Mouse (Mus musculus): ENCODE results near the gene Tmem219. TPM values are rescaled to one million over a fixed set of nuclear protein-coding genes. Genes with fewer than 3 reads are reported as not detected.
A peak's percentile ranks its signal among the peaks of the same experiment; 100 is the strongest.
"Not testable (repeated sequence)": the region's sequence is repeated elsewhere in the genome, so short reads cannot be mapped to it uniquely, and the experiment has no call there.

Gene Tmem219
- polyA plus RNA-seq, 1 experiment from 2014 or later: 18.6 TPM

DNA sequence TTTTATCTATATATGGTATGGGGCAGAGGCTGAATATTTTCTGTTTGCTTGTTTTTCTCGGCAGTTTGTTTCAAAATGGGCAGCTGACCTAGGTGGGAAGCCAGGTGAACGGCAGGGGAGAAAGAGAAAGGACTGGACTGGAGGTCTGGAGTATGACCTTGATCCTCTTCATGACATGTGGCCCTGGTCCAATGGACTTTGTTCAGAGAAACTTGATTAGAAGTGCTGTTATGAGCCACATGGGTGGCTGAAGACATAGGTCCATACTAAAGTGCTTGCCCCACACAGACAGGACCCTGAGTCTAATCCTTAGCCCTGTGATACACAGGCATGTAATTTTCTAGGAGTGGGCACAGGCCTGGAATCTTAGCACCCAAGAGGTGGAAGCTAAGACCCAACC is 1.2 kb downstream of the Tmem219 start:
- H3K27me3 ChIP-seq: no peaks in the 10 kb centered on the region
- H3K9me3 ChIP-seq: no peaks in the 10 kb centered on the region
- WGBS: 77% methylated on average over 2 of the region's 2 CpGs
- H3K4me3 ChIP-seq: no peak overlapping the region
- no peaks in the 10 kb centered on the region for H3K4me1 ChIP-seq
- H3K27ac ChIP-seq: no peak overlapping the region
- no peak for ATAC-seq (ENCODE audit: insufficient number of reproducible peaks, insufficient read depth, low FRiP score, low TSS enrichment)
- H3K9ac ChIP-seq: no peak overlapping the region
- H3K36me3 ChIP-seq: no peaks in the 10 kb centered on the region
- no peak overlapping the region for H3K4me2 ChIP-seq (replicated peaks)

DNA sequence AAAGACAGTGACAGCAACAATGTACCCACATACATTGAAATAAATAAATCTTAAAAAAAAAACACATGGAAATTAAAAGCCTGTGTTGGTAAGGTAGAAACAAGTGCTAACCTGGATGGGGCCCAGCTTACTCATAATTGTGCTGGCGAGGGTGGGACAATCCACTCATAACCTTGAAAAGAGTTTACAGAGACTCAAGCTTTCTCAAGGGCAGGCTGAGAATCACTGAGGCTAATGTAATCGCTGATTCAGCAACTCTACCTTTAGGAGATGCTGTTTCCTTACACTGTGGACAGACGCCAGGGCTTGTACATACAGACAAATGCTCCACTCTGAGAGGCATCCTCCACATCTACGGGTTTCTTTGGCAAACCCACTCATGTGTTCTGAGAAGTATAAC is 2.7 kb downstream of the Tmem219 start:
- 80% methylated on average over 4 of the region's 4 CpGs for WGBS
- Histone ChIP-seq H3K9me3 (no peaks in the 10 kb centered on the region), H3K27ac (no peak overlapping the region), H3K4me1 (no peaks in the 10 kb centered on the region), H3K4me3 (no peak overlapping the region), H3K9ac (no peak overlapping the region), H3K4me2 (replicated peaks) (no peak overlapping the region), H3K27me3 (no peaks in the 10 kb centered on the region), H3K36me3 (no peaks in the 10 kb centered on the region)
- no peak for ATAC-seq (ENCODE audit: insufficient number of reproducible peaks, insufficient read depth, low FRiP score, low TSS enrichment)

DNA sequence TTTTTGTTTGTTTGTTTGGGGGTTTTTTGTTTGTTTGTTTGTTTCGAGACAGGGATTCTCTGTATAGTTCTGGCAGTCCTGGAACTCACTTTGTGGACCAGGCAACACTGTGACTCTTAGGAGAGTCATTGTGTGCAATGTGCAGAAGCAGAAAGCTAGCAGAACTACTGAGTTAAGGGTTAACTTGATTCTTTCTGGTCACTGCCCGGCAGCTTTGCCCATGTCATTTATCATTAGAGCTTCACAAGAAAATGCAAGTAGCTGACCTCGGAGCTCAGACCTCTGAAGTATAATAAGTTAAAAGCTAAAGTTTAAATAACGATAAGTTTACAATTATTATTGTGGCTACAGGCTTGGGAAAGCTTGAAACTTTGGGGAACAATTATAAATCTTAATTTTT is 4.4 kb downstream of the Tmem219 start:
- H3K9me3 ChIP-seq; H3K4me2 ChIP-seq (replicated peaks); H3K27me3 ChIP-seq; H3K36me3 ChIP-seq; H3K4me1 ChIP-seq; H3K9ac ChIP-seq; ATAC-seq (ENCODE audit: insufficient number of reproducible peaks, insufficient read depth, low FRiP score, low TSS enrichment); H3K27ac ChIP-seq; H3K4me3 ChIP-seq: not testable (repeated sequence)
- WGBS: 37% methylated on average over 4 of the region's 4 CpGs

DNA sequence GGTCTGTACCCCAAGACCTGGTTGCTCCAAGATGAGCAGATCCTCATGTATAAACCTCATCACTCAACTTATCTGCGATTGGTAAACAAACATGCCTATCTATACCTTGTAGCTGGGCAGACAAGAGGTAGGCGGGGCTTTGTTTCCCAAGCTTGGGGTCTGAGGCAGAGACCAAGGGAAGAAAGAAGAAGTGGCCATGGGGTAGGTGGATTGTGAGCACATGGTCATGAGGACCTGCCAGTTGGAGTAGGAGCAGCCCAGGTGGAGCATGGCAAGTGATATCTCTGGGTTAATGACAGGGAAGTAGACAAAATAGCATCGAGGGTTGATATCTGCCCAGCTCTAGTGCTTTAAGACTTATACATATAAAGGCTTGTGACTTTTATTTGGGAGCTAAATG is 7.9 kb downstream of the Tmem219 start:
- WGBS: 89% methylated on average over 3 of the region's 3 CpGs
- H3K27me3 ChIP-seq: no peaks in the 10 kb centered on the region
- H3K4me3 ChIP-seq: no peak overlapping the region
- no peaks in the 10 kb centered on the region for H3K4me1 ChIP-seq
- H3K27ac ChIP-seq: no peak overlapping the region
- H3K36me3 ChIP-seq: no peaks in the 10 kb centered on the region
- H3K9me3 ChIP-seq: no peaks in the 10 kb centered on the region
- no peak overlapping the region for H3K4me2 ChIP-seq (replicated peaks)
- ATAC-seq (ENCODE audit: insufficient number of reproducible peaks, insufficient read depth, low FRiP score, low TSS enrichment): no peak
- no peak overlapping the region for H3K9ac ChIP-seq

DNA sequence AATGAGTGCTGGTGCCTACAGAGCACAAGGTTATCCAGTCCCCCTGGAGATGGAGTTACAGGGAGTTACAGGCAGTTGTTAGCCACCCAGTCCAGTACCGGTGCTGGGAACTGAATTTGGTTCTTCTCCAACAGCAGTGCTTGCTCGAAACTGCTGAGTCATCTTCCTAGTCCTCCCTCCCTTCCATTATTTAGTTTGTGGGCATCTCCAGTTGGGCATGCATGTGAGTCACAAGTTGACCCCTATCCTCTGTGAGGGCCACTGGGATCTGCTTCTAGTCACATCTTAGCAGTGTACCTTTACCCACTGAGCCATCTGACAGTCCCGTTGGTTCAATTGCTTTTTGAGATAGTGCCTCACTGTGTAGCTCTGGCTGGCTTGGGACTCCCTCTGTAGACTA is 17.1 kb downstream of the Tmem219 start:
- Histone ChIP-seq H3K4me1 (no peaks in the 10 kb centered on the region), H3K27me3 (no peaks in the 10 kb centered on the region), H3K4me3 (no peak overlapping the region), H3K9me3 (no peaks in the 10 kb centered on the region), H3K4me2 (replicated peaks) (no peak overlapping the region), H3K9ac (no peak overlapping the region), H3K36me3 (no peaks in the 10 kb centered on the region), H3K27ac (no peak overlapping the region)
- 70% methylated on average over 3 of the region's 3 CpGs for WGBS
- ATAC-seq (ENCODE audit: insufficient number of reproducible peaks, insufficient read depth, low FRiP score, low TSS enrichment): no peak

DNA sequence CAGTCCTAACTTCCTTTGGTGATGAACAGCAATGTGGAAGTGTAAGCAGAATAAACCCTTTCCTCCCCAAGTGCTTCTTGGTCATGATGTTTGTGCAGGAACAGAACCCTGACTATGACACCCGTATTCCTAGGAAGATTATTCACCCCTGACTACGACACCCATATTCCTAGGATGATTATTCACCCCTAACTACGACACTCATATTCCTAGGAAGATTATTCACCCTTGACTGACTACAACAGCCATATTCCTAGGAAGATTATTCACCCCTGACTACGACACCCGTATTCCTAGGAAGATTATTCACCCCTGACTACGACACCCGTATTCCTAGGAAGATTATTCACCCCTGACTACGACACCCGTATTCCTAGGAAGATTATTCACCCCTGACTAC is 22.9 kb downstream of the Tmem219 start:
- H3K9ac ChIP-seq; H3K4me3 ChIP-seq; H3K27me3 ChIP-seq; H3K36me3 ChIP-seq; H3K4me2 ChIP-seq (replicated peaks); H3K9me3 ChIP-seq; ATAC-seq (ENCODE audit: insufficient number of reproducible peaks, insufficient read depth, low FRiP score, low TSS enrichment); H3K27ac ChIP-seq; H3K4me1 ChIP-seq: not testable (repeated sequence)
- 94% methylated on average over 8 of the region's 9 CpGs for WGBS

DNA sequence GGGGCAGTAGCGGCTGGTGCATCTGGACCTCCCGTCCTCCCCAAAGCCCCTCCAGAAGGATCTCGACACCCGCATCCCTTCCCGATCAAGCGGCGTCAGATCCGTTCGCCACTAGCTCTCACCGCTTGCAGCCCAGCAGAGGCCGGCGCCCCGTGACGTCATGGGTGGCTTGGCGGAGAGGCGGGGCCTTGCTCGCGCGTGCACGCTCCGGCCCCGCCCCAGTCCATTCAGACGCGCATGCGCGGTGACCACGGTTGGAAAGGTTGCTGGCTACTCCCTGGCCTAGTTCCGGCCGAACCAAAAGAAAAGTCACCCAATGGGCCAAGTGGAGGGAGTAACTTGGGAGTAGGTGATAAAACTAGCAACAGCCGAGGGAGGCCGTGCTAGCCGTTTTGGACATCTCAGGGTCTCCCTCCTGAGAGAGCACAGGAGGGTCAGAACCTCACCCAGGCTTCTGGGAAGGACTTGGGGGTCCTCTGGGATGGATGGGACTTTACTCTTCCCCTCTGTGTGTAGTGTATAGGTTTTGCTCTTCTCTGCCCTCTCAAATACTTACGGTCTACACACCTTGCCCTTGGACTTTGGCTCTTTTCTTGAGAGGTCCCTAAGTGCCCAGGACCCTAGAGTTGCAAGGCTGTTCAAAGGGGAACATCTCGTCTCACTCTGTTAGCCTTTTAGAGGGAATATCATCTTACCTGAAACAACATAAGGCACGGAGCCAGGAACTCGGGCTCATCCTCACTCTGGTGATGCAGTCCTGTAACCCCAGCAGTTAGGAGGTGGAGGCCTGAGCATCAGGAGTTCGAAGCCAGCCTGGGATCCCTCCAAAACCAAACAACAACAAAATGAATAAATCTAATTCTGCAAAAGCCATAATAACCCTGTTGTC is 24.4 kb downstream of the Tmem219 start:
- Histone ChIP-seq H3K36me3 (no peaks in the 10 kb centered on the region), H3K4me3 (peak overlapping the region; percentile 59), H3K4me1 (peaks cover 6% of the 10 kb centered on the region), H3K9me3 (no peaks in the 10 kb centered on the region), H3K27me3 (no peaks in the 10 kb centered on the region), H3K27ac (peak overlapping the region; percentile 61; the same call in 1 of the 2 replicates), H3K4me2 (replicated peaks) (peak overlapping the region; percentile 77), H3K9ac (peak overlapping the region; percentile 69)
- WGBS: 13% methylated on average over 37 of the region's 37 CpGs
- ATAC-seq (ENCODE audit: insufficient number of reproducible peaks, insufficient read depth, low FRiP score, low TSS enrichment): peak; percentile 92

DNA sequence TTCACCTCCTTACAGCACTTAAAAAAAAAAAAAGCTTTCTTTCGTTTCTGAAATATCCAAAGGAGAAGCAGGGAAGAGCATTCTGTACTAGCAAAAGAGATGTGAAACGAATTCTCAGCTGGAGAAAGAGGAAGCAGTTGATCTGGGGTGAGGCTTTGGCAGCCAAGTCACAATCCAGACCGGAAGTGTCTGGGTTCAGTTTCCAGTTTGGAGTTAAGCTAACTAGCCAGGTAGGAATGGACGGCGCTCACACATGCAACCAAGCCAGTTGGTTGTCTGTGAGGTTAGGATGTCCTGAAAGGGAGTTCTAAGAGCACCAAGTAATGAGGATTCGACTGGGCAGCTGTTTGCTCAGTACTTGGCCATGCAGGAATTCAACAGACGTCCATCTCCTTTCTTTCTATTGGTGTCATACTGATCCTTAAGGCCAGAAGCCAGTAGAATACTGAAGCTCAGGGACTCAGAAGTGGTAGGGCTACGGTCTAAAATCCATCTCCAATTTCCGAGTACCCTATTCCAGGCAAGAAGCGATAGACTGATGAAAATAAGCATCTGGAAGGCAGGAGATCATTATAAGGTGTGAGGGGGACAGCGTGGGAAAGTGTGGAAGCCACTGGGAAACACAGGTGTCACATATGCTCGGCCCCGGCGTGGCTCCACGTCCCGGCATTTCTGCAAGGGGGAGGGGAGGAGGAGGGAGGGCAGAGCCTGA is 25.2 kb downstream of the Tmem219 start:
- H3K4me3 ChIP-seq: peak overlapping the region; percentile 59
- peaks cover 6% of the 10 kb centered on the region for H3K4me1 ChIP-seq
- no peaks in the 10 kb centered on the region for H3K9me3 ChIP-seq
- peak overlapping the region; percentile 61; the same call in 1 of the 2 replicates for H3K27ac ChIP-seq
- H3K36me3 ChIP-seq: no peaks in the 10 kb centered on the region
- H3K9ac ChIP-seq: peak overlapping the region; percentile 69
- 23% methylated on average over 16 of the region's 16 CpGs for WGBS
- no peaks in the 10 kb centered on the region for H3K27me3 ChIP-seq
- ATAC-seq (ENCODE audit: insufficient number of reproducible peaks, insufficient read depth, low FRiP score, low TSS enrichment): no peak
- peak overlapping the region; percentile 77 for H3K4me2 ChIP-seq (replicated peaks)

DNA sequence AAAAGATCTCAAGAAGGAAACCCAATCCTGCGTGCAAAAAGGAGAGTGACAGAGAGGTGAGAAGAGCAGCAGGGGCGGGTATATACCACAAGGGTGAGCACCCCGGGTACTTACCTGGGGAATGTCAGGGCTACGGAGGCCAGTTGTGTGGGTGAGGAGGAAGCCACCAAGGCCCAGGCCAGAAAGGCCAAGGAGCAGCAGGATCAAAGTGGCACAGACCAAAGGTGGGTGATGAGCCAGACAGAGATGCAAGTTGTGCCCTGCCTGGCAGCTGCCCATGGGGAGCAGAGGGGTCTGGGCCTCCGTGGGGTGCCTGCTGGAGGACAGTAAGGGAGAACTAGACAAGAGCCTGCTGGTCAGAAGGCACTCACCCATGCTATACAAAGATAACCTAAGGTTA is 25.8 kb downstream of the Tmem219 start:
- H3K9me3 ChIP-seq: no peaks in the 10 kb centered on the region
- H3K27ac ChIP-seq: no peak overlapping the region
- no peaks in the 10 kb centered on the region for H3K27me3 ChIP-seq
- WGBS: 87% methylated on average over 5 of the region's 5 CpGs
- ATAC-seq (ENCODE audit: insufficient number of reproducible peaks, insufficient read depth, low FRiP score, low TSS enrichment): no peak
- no peaks in the 10 kb centered on the region for H3K36me3 ChIP-seq
- no peak overlapping the region for H3K9ac ChIP-seq
- peaks cover 6% of the 10 kb centered on the region for H3K4me1 ChIP-seq
- no peak overlapping the region for H3K4me3 ChIP-seq
- no peak overlapping the region for H3K4me2 ChIP-seq (replicated peaks)

DNA sequence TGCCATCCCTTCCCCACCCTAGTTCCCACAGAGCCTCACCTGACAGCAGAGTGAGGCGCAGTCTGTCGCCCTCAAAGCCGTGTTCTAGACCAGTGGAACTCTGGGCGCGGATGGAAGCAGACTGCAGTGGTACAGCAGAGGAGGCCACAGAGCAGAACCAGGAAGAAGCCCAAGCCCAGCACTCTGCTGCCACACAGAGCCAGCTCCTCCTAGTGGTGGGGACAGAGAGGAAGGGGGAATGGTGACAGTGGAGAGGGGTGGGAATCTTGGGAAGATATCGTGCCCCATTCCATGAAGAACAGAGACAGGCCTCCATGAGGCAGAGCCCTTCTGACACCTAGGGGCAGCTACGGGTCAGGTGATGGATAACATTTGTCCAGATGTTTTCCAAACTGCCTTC is 33.9 kb downstream of the Tmem219 start:
- Histone ChIP-seq H3K4me2 (replicated peaks) (no peak overlapping the region), H3K36me3 (no peaks in the 10 kb centered on the region; the same call in 1 of the 2 replicates), H3K4me1 (no peaks in the 10 kb centered on the region), H3K9me3 (no peaks in the 10 kb centered on the region), H3K9ac (no peak overlapping the region), H3K27ac (no peak overlapping the region), H3K4me3 (no peak overlapping the region), H3K27me3 (no peaks in the 10 kb centered on the region)
- ATAC-seq (ENCODE audit: insufficient number of reproducible peaks, insufficient read depth, low FRiP score, low TSS enrichment): no peak
- 47% methylated on average over 7 of the region's 7 CpGs for WGBS

DNA sequence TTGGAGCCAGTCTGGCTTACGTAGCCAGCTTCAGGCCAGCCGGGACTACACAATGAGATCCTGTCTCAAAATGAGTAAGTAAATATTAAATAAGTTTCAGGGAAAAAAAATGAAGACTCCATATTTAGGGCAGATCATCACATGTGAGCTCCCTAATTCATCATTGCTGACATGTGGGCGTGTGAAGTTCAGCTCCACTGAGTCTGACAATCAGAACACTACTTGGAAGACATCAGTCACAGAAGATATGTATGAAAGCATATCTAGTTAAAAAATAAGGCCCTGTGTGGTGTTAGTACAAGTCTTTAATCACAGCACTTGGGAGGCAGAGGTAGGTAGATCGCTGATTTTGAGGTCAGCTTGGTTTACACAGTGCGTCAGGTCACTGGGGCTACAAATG is 35.4 kb downstream of the Tmem219 start:
- no peaks in the 10 kb centered on the region for H3K9me3 ChIP-seq

More for the DNA sequence above, 35.4 kb downstream of the Tmem219 start:
- Histone ChIP-seq H3K36me3 (no peaks in the 10 kb centered on the region; the same call in 1 of the 2 replicates), H3K4me2 (replicated peaks) (no peak overlapping the region), H3K9ac (no peak overlapping the region), H3K4me3 (no peak overlapping the region), H3K27ac (no peak overlapping the region), H3K27me3 (no peaks in the 10 kb centered on the region), H3K4me1 (peaks cover 10% of the 10 kb centered on the region)
- WGBS: 86% methylated on average over 5 of the region's 5 CpGs
- ATAC-seq (ENCODE audit: insufficient number of reproducible peaks, insufficient read depth, low FRiP score, low TSS enrichment): no peak
